Mouse (Mus musculus) intestine, embryonic 16.5 days (tissue): ENCODE measurements around the gene 2310011J03Rik. TPM values are rescaled to one million over a fixed set of nuclear protein-coding genes. Genes with fewer than 3 reads are reported as not detected.

Experiments
- ATAC-seq: fragments of 200-750 bp; cut with Nextera tagmentation; 2 replicates; pipeline ENCODE4 v1.8.0; 2017; ENCODE audit warnings: moderate TSS enrichment, moderate library complexity
- H3K27ac ChIP-seq: fragments of 300-500 bp; sonication (generic); 2 replicates; pipeline ENCODE4 v1.5.1; 2014; ENCODE audit warnings: mild to moderate bottlenecking, low read length
- H3K27me3 ChIP-seq: fragments of 300-500 bp; sonication (generic); replicated peaks from 2 replicates; pipeline ENCODE4 v1.6.1; 2014; ENCODE audit warnings: low read length, control low read depth, mixed read lengths; ENCODE audit not compliant: control insufficient read depth, insufficient read depth
- H3K36me3 ChIP-seq: fragments of 300-500 bp; sonication (generic); 2 replicates; pipeline ENCODE4 v1.6.1; 2014; ENCODE audit warnings: low read length, control low read depth; ENCODE audit not compliant: control insufficient read depth, insufficient read depth
- H3K4me1 ChIP-seq: fragments of 300-500 bp; sonication (generic); 2 replicates; pipeline ENCODE4 v1.6.1; 2014; ENCODE audit warnings: low read length, control low read depth, mixed read lengths; ENCODE audit not compliant: control insufficient read depth, insufficient read depth
- H3K4me2 ChIP-seq: fragments of 300-500 bp; sonication (generic); 2 replicates; pipeline ENCODE4 v1.6.1; 2014; ENCODE audit warnings: low read depth, low read length, control low read depth
- H3K4me3 ChIP-seq: fragments of 300-500 bp; sonication (generic); 2 replicates; pipeline ENCODE4 v1.5.1; 2014; ENCODE audit warnings: mild to moderate bottlenecking, low read length
- H3K9ac ChIP-seq: fragments of 300-500 bp; sonication (generic); 2 replicates; pipeline ENCODE4 v1.6.1; 2014; ENCODE audit warnings: low read depth, low read length
- H3K9me3 ChIP-seq: fragments of 300-500 bp; sonication (generic); 2 replicates; pipeline ENCODE4 v1.6.1; 2016; ENCODE audit warnings: low read length, control low read depth; ENCODE audit not compliant: control insufficient read depth
- WGBS: fragments of 180-500 bp; shearing (Covaris S2); extraction: QIAGEN DNeasy Blood & Tissue Kit; methylation state at CpG from one replicate; pipeline ENCODE4 v1.1.7; 2014; 5-methylcytosine and 5-hydroxymethylcytosine counted together
- polyA plus RNA-seq: library from polyadenylated mRNA; unstranded; fragments of >200 nt; fragmentation: Nextera tagmentation; extraction: Ambion mirVana; gene quantifications from 2 replicates; pipeline ENCODE4 v1.2.1, GENCODE M21; 2015

Gene 2310011J03Rik
- polyA plus RNA-seq, 1 experiment from 2014 or later: 64.3 TPM

- H3K4me1 ChIP-seq: peaks cover 11% of the 10 kb centered on the region
- H3K9me3 ChIP-seq: no peaks in the 10 kb centered on the region
- H3K27ac ChIP-seq: no peak overlapping the region
- H3K36me3 ChIP-seq: no peaks in the 10 kb centered on the region
- peak overlapping the region; percentile 22; the same call in 1 of the 2 replicates for H3K9ac ChIP-seq
- H3K4me2 ChIP-seq: no peak overlapping the region
- no peak for ATAC-seq
- peaks cover 53% of the 10 kb centered on the region for H3K27me3 ChIP-seq
- no peak overlapping the region for H3K4me3 ChIP-seq
- WGBS: 34% methylated on average over 11 of the region's 11 CpGs
Observed at GRCm38 (mm10) chr10:80300672-80301181, 19.6 kb downstream of the 2310011J03Rik start.

GRCm38 (mm10) chr10:80299824-80300223, 20.5 kb downstream of the 2310011J03Rik start:
- ATAC-seq: no peak
- Histone ChIP-seq H3K4me1 (peaks cover 15% of the 10 kb centered on the region), H3K36me3 (peaks cover 2% of the 10 kb centered on the region; the same call in 1 of the 2 replicates), H3K27me3 (peaks cover 46% of the 10 kb centered on the region), H3K4me3 (no peak overlapping the region), H3K9me3 (no peaks in the 10 kb centered on the region), H3K27ac (no peak overlapping the region), H3K9ac (no peak overlapping the region), H3K4me2 (no peak overlapping the region)
- WGBS: 52% methylated on average over 10 of the region's 10 CpGs

- no peak overlapping the region for H3K4me2 ChIP-seq
- 12% methylated on average over 15 of the region's 15 CpGs for WGBS
- ATAC-seq: no peak
Observed at GRCm38 (mm10) chr10:80299301-80299700, 21.0 kb downstream of the 2310011J03Rik start.

GRCm38 (mm10) chr10:80298571-80299281, 21.6 kb downstream of the 2310011J03Rik start:
- peaks cover 8% of the 10 kb centered on the region for H3K36me3 ChIP-seq
- no peak overlapping the region for H3K4me2 ChIP-seq
- no peaks in the 10 kb centered on the region for H3K9me3 ChIP-seq
- peak overlapping the region; percentile 8; the same call in 1 of the 2 replicates for H3K4me3 ChIP-seq
- no peak overlapping the region for H3K27ac ChIP-seq
- H3K4me1 ChIP-seq: peaks cover 17% of the 10 kb centered on the region
- H3K9ac ChIP-seq: peak overlapping the region; percentile 45; the same call in 1 of the 2 replicates
- H3K27me3 ChIP-seq: peaks cover 40% of the 10 kb centered on the region
- 5% methylated on average over 26 of the region's 26 CpGs for whole genome bisulfite sequencing
- no peak for ATAC-seq

More at GRCm38 (mm10) chr10:80299301-80299700, 21.0 kb downstream of the 2310011J03Rik start:
- Histone ChIP-seq H3K9me3 (no peaks in the 10 kb centered on the region), H3K4me3 (peak overlapping the region; percentile 8; the same call in 1 of the 2 replicates), H3K27ac (no peak overlapping the region), H3K9ac (peak overlapping the region; percentile 45; the same call in 1 of the 2 replicates), H3K27me3 (peaks cover 40% of the 10 kb centered on the region), H3K36me3 (peaks cover 5% of the 10 kb centered on the region), H3K4me1 (peaks cover 13% of the 10 kb centered on the region)

- Histone ChIP-seq H3K27ac (no peak overlapping the region), H3K27me3 (peaks cover 40% of the 10 kb centered on the region), H3K4me1 (peaks cover 22% of the 10 kb centered on the region), H3K9me3 (no peaks in the 10 kb centered on the region), H3K4me3 (no peak overlapping the region), H3K4me2 (no peak overlapping the region), H3K9ac (no peak overlapping the region), H3K36me3 (peaks cover 8% of the 10 kb centered on the region)
- 63% methylated on average over 8 of the region's 8 CpGs for WGBS
- ATAC-seq: no peak
Observed at GRCm38 (mm10) chr10:80297526-80298133, 22.7 kb downstream of the 2310011J03Rik start.

- H3K9me3 ChIP-seq: no peaks in the 10 kb centered on the region
- H3K4me2 ChIP-seq: no peak overlapping the region
- H3K4me1 ChIP-seq: peaks cover 21% of the 10 kb centered on the region
- peaks cover 40% of the 10 kb centered on the region for H3K27me3 ChIP-seq
- H3K4me3 ChIP-seq: no peak overlapping the region
- H3K36me3 ChIP-seq: peaks cover 8% of the 10 kb centered on the region
- no peak for ATAC-seq
- no peak overlapping the region for H3K27ac ChIP-seq
- WGBS: 85% methylated on average over 5 of the region's 5 CpGs
- H3K9ac ChIP-seq: no peak overlapping the region
Observed at GRCm38 (mm10) chr10:80296824-80297223, 23.5 kb downstream of the 2310011J03Rik start.

- ATAC-seq: peak; percentile 58
- no peaks in the 10 kb centered on the region for H3K9me3 ChIP-seq
- H3K4me3 ChIP-seq: peak within 1 kb of the TSS; percentile 42
- 1% methylated on average over 26 of the region's 26 CpGs for WGBS
- H3K27me3 ChIP-seq: peaks cover 34% of the 10 kb centered on the region
- H3K9ac ChIP-seq: peak within 1 kb of the TSS; percentile 64
- peaks cover 23% of the 10 kb centered on the region for H3K4me1 ChIP-seq
- peak within 1 kb of the TSS; percentile 11; the same call in 1 of the 2 replicates for H3K27ac ChIP-seq
- H3K36me3 ChIP-seq: peaks cover 8% of the 10 kb centered on the region
- peak within 1 kb of the TSS; percentile 60 for H3K4me2 ChIP-seq
Observed at GRCm38 (mm10) chr10:80295618-80296425, 24.5 kb downstream of the 2310011J03Rik start, which contains the start of gene Apc2. Gene Apc2 (plus strand): TSS chr10:80295977.

GRCm38 (mm10) chr10:80294788-80295303, 25.5 kb downstream of the 2310011J03Rik start:
- Histone ChIP-seq H3K9me3 (no peaks in the 10 kb centered on the region), H3K4me1 (peaks cover 23% of the 10 kb centered on the region), H3K4me2 (no peak overlapping the region), H3K4me3 (no peak overlapping the region), H3K36me3 (peaks cover 8% of the 10 kb centered on the region), H3K27ac (peak overlapping the region; percentile 11; the same call in 1 of the 2 replicates), H3K9ac (no peak overlapping the region), H3K27me3 (peaks cover 25% of the 10 kb centered on the region)
- 39% methylated on average over 7 of the region's 7 CpGs for WGBS
- ATAC-seq: no peak
